Mouse (Mus musculus) bone marrow, adult 2 months (tissue): ENCODE measurements around the gene Amph.

Experiments used
- CTCF ChIP-seq: fragments of 200-500 bp; IDR thresholded peaks from 2 replicates; pipeline ENCODE4 v1.5.1; 2011; ENCODE audit warnings: low read length, control low read depth; ENCODE audit not compliant: control insufficient read depth, insufficient read depth
- POLR2A ChIP-seq: fragments of 200-500 bp; IDR thresholded peaks from 2 replicates; pipeline ENCODE4 v1.6.1; 2011; ENCODE audit warnings: low read depth, mild to moderate bottlenecking, control low read depth, low read length, borderline replicate concordance; ENCODE audit not compliant: control insufficient read depth

DNA sequence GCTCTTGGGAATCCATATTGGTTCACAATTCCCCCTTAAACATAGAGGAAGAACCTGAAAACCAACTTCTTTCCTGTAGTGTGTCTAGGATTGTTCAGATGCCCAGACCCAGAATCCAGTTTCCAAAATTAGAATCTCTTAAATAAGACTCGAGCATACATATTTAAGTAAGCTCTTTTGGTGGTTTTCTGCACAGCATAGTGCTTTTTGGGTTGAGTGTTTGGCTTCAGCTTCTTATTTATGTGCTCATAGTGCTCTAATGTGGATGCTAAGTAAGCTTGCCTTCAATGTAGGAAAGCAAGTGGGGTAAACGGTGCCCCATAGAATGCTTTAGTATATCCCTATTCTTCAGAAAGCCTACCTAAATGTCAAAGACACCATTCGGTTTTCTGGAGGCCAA is 9.0 kb downstream of the Amph start:
- no peak for TF ChIP-seq POLR2A
- no peak for TF ChIP-seq CTCF
